Mouse (Mus musculus) E14TG2a.4 (cell line): ENCODE data around the gene Ptprm.

Source experiments
- H3K27me3 ChIP-seq: 2 replicates; pipeline ENCODE4 v1.6.1; 2014; ENCODE audit warnings: low read length, control low read depth; ENCODE audit not compliant: insufficient read depth
- H3K36me3 ChIP-seq: 2 replicates; pipeline ENCODE4 v1.6.1; 2014; ENCODE audit warnings: low read length, control low read depth; ENCODE audit not compliant: insufficient read depth
- H3K4me1 ChIP-seq: replicated peaks from 2 replicates; pipeline ENCODE4 v1.6.1; 2014; ENCODE audit warnings: low read depth, low read length, control low read depth
- H3K4me3 ChIP-seq: replicated peaks from 2 replicates; pipeline ENCODE4 v1.5.1; 2014; ENCODE audit warnings: mild to moderate bottlenecking, low read length
- H3K9me3 ChIP-seq: 2 replicates; pipeline ENCODE4 v1.6.1; 2014; ENCODE audit warnings: low read length, control low read depth
- CTCF ChIP-seq: conservative IDR thresholded peaks from 2 replicates; pipeline ENCODE4 v1.5.1; 2014; ENCODE audit warnings: low read length
- NANOG ChIP-seq: IDR thresholded peaks from 2 replicates; pipeline ENCODE4 v1.6.1; 2014; ENCODE audit warnings: borderline replicate concordance, low read length, mixed read lengths
- POU5F1 ChIP-seq: IDR thresholded peaks from 2 replicates; pipeline ENCODE4 v1.6.1; 2014; ENCODE audit warnings: low read length, borderline replicate concordance

Ptprm gene

GRCm38 (mm10) chr17:67038558-67038957, 315.7 kb downstream of the Ptprm start:
- Histone ChIP-seq H3K27me3 (no peaks in the 10 kb centered on the region), H3K36me3 (no peaks in the 10 kb centered on the region), H3K4me3 (no peak overlapping the region), H3K9me3 (no peaks in the 10 kb centered on the region), H3K4me1 (no peaks in the 10 kb centered on the region)
- no peak for TF ChIP-seq NANOG
- TF ChIP-seq POU5F1: no peak
- TF ChIP-seq CTCF: no peak

DNA sequence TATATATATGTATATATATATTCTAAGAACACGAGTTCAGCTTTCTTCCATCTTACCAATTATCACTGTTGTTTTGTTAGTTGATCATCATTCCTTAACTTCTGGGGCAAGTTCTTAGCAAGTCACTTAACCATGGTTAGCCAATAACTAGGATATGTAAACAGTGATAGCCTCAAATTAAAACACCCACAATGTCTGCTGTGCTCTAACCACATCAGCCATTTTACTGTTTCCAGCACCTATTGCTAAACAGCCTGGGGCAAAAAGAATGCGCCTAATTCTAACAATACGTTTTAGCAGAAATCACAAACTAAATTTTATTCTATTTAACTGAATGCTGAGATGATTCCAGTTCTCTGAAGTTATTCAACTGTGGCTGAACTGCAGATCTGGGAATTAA, 320.7 kb downstream of the Ptprm start:
- Histone ChIP-seq H3K27me3 (no peaks in the 10 kb centered on the region), H3K4me1 (no peaks in the 10 kb centered on the region), H3K9me3 (no peaks in the 10 kb centered on the region), H3K36me3 (no peaks in the 10 kb centered on the region), H3K4me3 (no peak overlapping the region)
- TF ChIP-seq NANOG (no peak), CTCF (no peak), POU5F1 (no peak)

GRCm38 (mm10) chr17:67032021-67032420, 322.2 kb downstream of the Ptprm start:
- Histone ChIP-seq H3K4me3 (no peak overlapping the region), H3K36me3 (no peaks in the 10 kb centered on the region), H3K27me3 (no peaks in the 10 kb centered on the region), H3K4me1 (no peaks in the 10 kb centered on the region), H3K9me3 (no peaks in the 10 kb centered on the region)
- no peak for TF ChIP-seq CTCF
- no peak for TF ChIP-seq POU5F1
- no peak for TF ChIP-seq NANOG

DNA sequence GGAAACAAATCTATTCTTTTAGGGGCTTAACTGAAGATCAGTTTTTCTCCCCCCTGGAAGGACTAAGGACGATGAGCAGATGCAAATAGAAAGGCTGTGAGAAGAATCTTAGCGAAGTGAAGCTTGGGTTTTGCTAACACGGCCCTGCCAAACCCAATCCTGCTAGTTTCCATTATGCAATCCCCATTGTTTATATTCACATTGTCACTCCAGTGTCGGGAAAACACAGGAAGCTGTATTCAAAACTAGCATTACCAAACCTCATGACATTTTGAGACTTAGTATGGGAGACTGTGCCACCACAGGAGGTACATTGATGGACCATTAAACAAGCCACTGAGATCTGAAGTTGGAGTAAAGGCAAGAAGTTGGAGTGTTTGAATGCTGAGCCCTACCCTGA, 322.9 kb downstream of the Ptprm start:
- Histone ChIP-seq H3K9me3 (no peaks in the 10 kb centered on the region), H3K4me1 (no peaks in the 10 kb centered on the region), H3K27me3 (no peaks in the 10 kb centered on the region), H3K36me3 (no peaks in the 10 kb centered on the region), H3K4me3 (no peak overlapping the region)
- TF ChIP-seq CTCF (no peak), NANOG (no peak), POU5F1 (no peak)

- Histone ChIP-seq H3K36me3 (no peaks in the 10 kb centered on the region), H3K9me3 (no peaks in the 10 kb centered on the region), H3K27me3 (no peaks in the 10 kb centered on the region), H3K4me1 (no peaks in the 10 kb centered on the region), H3K4me3 (no peak overlapping the region)
- TF ChIP-seq POU5F1 (no peak), NANOG (no peak), CTCF (no peak)
Measured at GRCm38 (mm10) chr17:67027274-67027673, 327.0 kb downstream of the Ptprm start.

DNA sequence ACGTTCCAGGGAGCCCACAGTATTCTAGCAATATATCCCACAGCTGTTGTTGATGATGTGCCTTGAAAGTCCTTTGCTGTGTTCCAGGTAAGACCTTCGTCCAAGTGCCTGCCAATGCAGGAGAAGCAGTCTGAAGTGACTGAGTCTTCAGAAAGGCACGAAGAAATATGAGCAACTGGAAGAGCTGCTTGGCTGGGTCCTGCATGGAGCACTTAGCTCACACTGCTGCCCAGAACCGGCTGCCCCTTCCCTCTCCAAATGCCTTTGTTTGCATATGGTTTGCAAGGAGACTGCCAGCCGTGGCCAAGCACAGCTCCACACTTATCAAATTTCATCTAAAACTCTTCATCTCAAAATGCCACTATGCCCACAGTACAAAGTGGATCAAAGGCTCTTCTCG, 337.8 kb downstream of the Ptprm start:
- no peak for TF ChIP-seq CTCF
- TF ChIP-seq POU5F1: no peak
- TF ChIP-seq NANOG: no peak
- no peaks in the 10 kb centered on the region for H3K27me3 ChIP-seq
- H3K4me1 ChIP-seq: no peaks in the 10 kb centered on the region
- H3K36me3 ChIP-seq: no peaks in the 10 kb centered on the region
- H3K4me3 ChIP-seq: no peak overlapping the region
- H3K9me3 ChIP-seq: no peaks in the 10 kb centered on the region

GRCm38 (mm10) chr17:67013217-67013616, 341.0 kb downstream of the Ptprm start:
- H3K4me1 ChIP-seq: no peaks in the 10 kb centered on the region
- TF ChIP-seq NANOG: no peak
- H3K36me3 ChIP-seq: no peaks in the 10 kb centered on the region
- no peaks in the 10 kb centered on the region for H3K27me3 ChIP-seq
- no peak overlapping the region for H3K4me3 ChIP-seq
- peaks cover 9% of the 10 kb centered on the region for H3K9me3 ChIP-seq

GRCm38 (mm10) chr17:67011836-67012583, 342.2 kb downstream of the Ptprm start:
- TF ChIP-seq POU5F1 (no peak), NANOG (no peak), CTCF (no peak)
- Histone ChIP-seq H3K27me3 (no peaks in the 10 kb centered on the region), H3K9me3 (peaks cover 21% of the 10 kb centered on the region), H3K4me1 (no peaks in the 10 kb centered on the region), H3K36me3 (no peaks in the 10 kb centered on the region), H3K4me3 (no peak overlapping the region)

DNA sequence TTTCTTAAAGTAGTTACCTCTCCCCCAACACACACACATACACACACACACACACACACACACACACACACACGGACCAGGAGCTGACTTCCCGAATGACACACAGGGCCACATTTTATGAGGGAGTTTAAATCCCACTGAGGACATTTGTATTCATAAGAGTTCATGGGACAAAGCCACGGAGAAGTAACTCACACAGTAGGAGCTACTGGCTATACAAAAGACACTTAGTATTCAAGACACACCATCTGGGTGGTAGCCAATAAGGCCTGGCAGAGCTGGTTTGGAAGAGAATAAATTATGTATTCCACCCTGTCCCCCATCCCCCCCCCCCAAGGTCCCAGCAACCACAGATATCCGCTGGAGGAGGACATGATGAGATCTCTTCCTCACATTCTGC, 344.1 kb downstream of the Ptprm start:
- Histone ChIP-seq H3K4me1 (no peaks in the 10 kb centered on the region), H3K27me3 (no peaks in the 10 kb centered on the region), H3K36me3 (no peaks in the 10 kb centered on the region), H3K4me3 (no peak overlapping the region), H3K9me3 (peaks cover 33% of the 10 kb centered on the region)
- TF ChIP-seq CTCF (no peak), POU5F1 (no peak), NANOG (no peak)
